Mouse (Mus musculus): ENCODE measurements around the gene Sema6d. TPM values are rescaled to one million over a fixed set of nuclear protein-coding genes. Genes with fewer than 3 reads are reported as not detected.

Sema6d gene
- polyA plus RNA-seq, 1 experiment from 2014 or later: 4.9 TPM

- H3K27ac ChIP-seq: no peak overlapping the region
- 31% methylated on average over 1 of the region's 1 CpGs for WGBS
- H3K27me3 ChIP-seq (ENCODE audit: insufficient read depth, low read length): no peaks in the 10 kb centered on the region
- no peak overlapping the region for H3K4me3 ChIP-seq (replicated peaks; ENCODE audit: low read depth, low read length)
- ATAC-seq (replicated peaks; ENCODE audit: low FRiP score, low read depth) (no peak), DNase-seq (ENCODE audit: low spot score) (no peak)
- no peak overlapping the region for H3K4me2 ChIP-seq (ENCODE audit: low read length)
- H3K4me1 ChIP-seq (replicated peaks; ENCODE audit: insufficient read depth, low read length): no peaks in the 10 kb centered on the region
- no peaks in the 10 kb centered on the region for H3K9me3 ChIP-seq (replicated peaks; ENCODE audit: low read length)
- H3K36me3 ChIP-seq (ENCODE audit: insufficient read depth, low read length): no peaks in the 10 kb centered on the region
- TF ChIP-seq CTCF (IDR thresholded peaks at IDR 0.05; ENCODE audit: low read depth): peak; percentile 56; the same call in 1 of the 2 replicates
- no peak overlapping the region for H3K9ac ChIP-seq (ENCODE audit: low read depth, low read length)
These were observed 9.9 kb downstream of the Sema6d start for GRCm38 (mm10) chr2:124099697-124100096.

- Histone ChIP-seq H3K9me3 (replicated peaks; ENCODE audit: low read length) (no peaks in the 10 kb centered on the region), H3K4me1 (replicated peaks; ENCODE audit: insufficient read depth, low read length) (no peaks in the 10 kb centered on the region), H3K4me3 (replicated peaks; ENCODE audit: low read depth, low read length) (no peak overlapping the region), H3K27me3 (ENCODE audit: insufficient read depth, low read length) (no peaks in the 10 kb centered on the region), H3K36me3 (ENCODE audit: insufficient read depth, low read length) (no peaks in the 10 kb centered on the region), H3K9ac (ENCODE audit: low read depth, low read length) (no peak overlapping the region), H3K4me2 (ENCODE audit: low read length) (no peak overlapping the region), H3K27ac (no peak overlapping the region)
- WGBS: 21% methylated on average over 9 of the region's 9 CpGs
- ATAC-seq (replicated peaks; ENCODE audit: low FRiP score, low read depth) (peak; percentile 57; the same call in 1 of the 2 replicates), DNase-seq (ENCODE audit: low spot score) (peak; percentile 78)
- TF ChIP-seq CTCF (IDR thresholded peaks at IDR 0.05; ENCODE audit: low read depth): peak; percentile 85
These were observed 10.9 kb downstream of the Sema6d start for GRCm38 (mm10) chr2:124100486-124101200.

GRCm38 (mm10) chr2:124101201-124101517 lies 11.4 kb downstream of the Sema6d start:
- H3K9me3 ChIP-seq (replicated peaks; ENCODE audit: low read length): no peaks in the 10 kb centered on the region
- no peak overlapping the region for H3K27ac ChIP-seq
- no peaks in the 10 kb centered on the region for H3K4me1 ChIP-seq (replicated peaks; ENCODE audit: insufficient read depth, low read length)
- H3K4me2 ChIP-seq (ENCODE audit: low read length): no peak overlapping the region
- H3K36me3 ChIP-seq (ENCODE audit: insufficient read depth, low read length): no peaks in the 10 kb centered on the region
- TF ChIP-seq CTCF (IDR thresholded peaks at IDR 0.05; ENCODE audit: low read depth): no peak
- ATAC-seq (replicated peaks; ENCODE audit: low FRiP score, low read depth): no peak
- no peaks in the 10 kb centered on the region for H3K27me3 ChIP-seq (ENCODE audit: insufficient read depth, low read length)
- no peak overlapping the region for H3K9ac ChIP-seq (ENCODE audit: low read depth, low read length)
- no peak overlapping the region for H3K4me3 ChIP-seq (replicated peaks; ENCODE audit: low read depth, low read length)
- DNase-seq (ENCODE audit: low spot score): no peak

GRCm38 (mm10) chr2:124101580-124101979 lies 11.8 kb downstream of the Sema6d start:
- no peak for TF ChIP-seq CTCF (IDR thresholded peaks at IDR 0.05; ENCODE audit: low read depth)
- WGBS: 58% methylated on average over 5 of the region's 5 CpGs
- ATAC-seq (replicated peaks; ENCODE audit: low FRiP score, low read depth): no peak
- no peaks in the 10 kb centered on the region for H3K36me3 ChIP-seq (ENCODE audit: insufficient read depth, low read length)
- H3K9ac ChIP-seq (ENCODE audit: low read depth, low read length): no peak overlapping the region
- no peaks in the 10 kb centered on the region for H3K4me1 ChIP-seq (replicated peaks; ENCODE audit: insufficient read depth, low read length)
- DNase-seq (ENCODE audit: low spot score): peak; percentile 33
- no peak overlapping the region for H3K27ac ChIP-seq
- no peak overlapping the region for H3K4me2 ChIP-seq (ENCODE audit: low read length)
- H3K4me3 ChIP-seq (replicated peaks; ENCODE audit: low read depth, low read length): no peak overlapping the region
- no peaks in the 10 kb centered on the region for H3K9me3 ChIP-seq (replicated peaks; ENCODE audit: low read length)
- H3K27me3 ChIP-seq (ENCODE audit: insufficient read depth, low read length): no peaks in the 10 kb centered on the region

GRCm38 (mm10) chr2:124103277-124103676 lies 13.5 kb downstream of the Sema6d start:
- H3K27ac ChIP-seq: no peak overlapping the region
- no peaks in the 10 kb centered on the region for H3K9me3 ChIP-seq (replicated peaks; ENCODE audit: low read length)
- H3K4me1 ChIP-seq (replicated peaks; ENCODE audit: insufficient read depth, low read length): no peaks in the 10 kb centered on the region
- no peaks in the 10 kb centered on the region for H3K27me3 ChIP-seq (ENCODE audit: insufficient read depth, low read length)
- H3K9ac ChIP-seq (ENCODE audit: low read depth, low read length): no peak overlapping the region
- no peaks in the 10 kb centered on the region for H3K36me3 ChIP-seq (ENCODE audit: insufficient read depth, low read length)
- H3K4me2 ChIP-seq (ENCODE audit: low read length): no peak overlapping the region
- no peak overlapping the region for H3K4me3 ChIP-seq (replicated peaks; ENCODE audit: low read depth, low read length)
- no peak for TF ChIP-seq CTCF (IDR thresholded peaks at IDR 0.05; ENCODE audit: low read depth)
- ATAC-seq (replicated peaks; ENCODE audit: low FRiP score, low read depth) (no peak), DNase-seq (ENCODE audit: low spot score) (no peak)

- Histone ChIP-seq H3K27ac (no peak overlapping the region), H3K4me3 (replicated peaks; ENCODE audit: low read depth, low read length) (no peak overlapping the region), H3K9ac (ENCODE audit: low read depth, low read length) (no peak overlapping the region), H3K4me1 (replicated peaks; ENCODE audit: insufficient read depth, low read length) (no peaks in the 10 kb centered on the region), H3K4me2 (ENCODE audit: low read length) (no peak overlapping the region), H3K27me3 (ENCODE audit: insufficient read depth, low read length) (no peaks in the 10 kb centered on the region), H3K36me3 (ENCODE audit: insufficient read depth, low read length) (no peaks in the 10 kb centered on the region), H3K9me3 (replicated peaks; ENCODE audit: low read length) (no peaks in the 10 kb centered on the region)
- no peak for TF ChIP-seq CTCF (IDR thresholded peaks at IDR 0.05; ENCODE audit: low read depth)
- 54% methylated on average over 11 of the region's 11 CpGs for WGBS
- ATAC-seq (replicated peaks; ENCODE audit: low FRiP score, low read depth) (no peak), DNase-seq (ENCODE audit: low spot score) (no peak)
These were observed 28.9 kb downstream of the Sema6d start for GRCm38 (mm10) chr2:124118469-124119243.
